Mouse (Mus musculus) megakaryocyte, embryonic 14.5 days (primary cell): Measurements from ENCODE around the gene Praf2. TPM values are rescaled to one million over a fixed set of nuclear protein-coding genes. Genes with fewer than 3 reads are reported as not detected.
A peak's percentile ranks its signal among the peaks of the same experiment; 100 is the strongest.

Experiments
- H3K27me3 ChIP-seq: replicated peaks from 2 replicates; pipeline ENCODE3; 2012; ENCODE audit warnings: inconsistent platforms
- H3K36me3 ChIP-seq: replicated peaks from 2 replicates; pipeline ENCODE3; 2012; ENCODE audit warnings: low read length, inconsistent platforms, mixed read lengths
- H3K4me1 ChIP-seq: 2 replicates; pipeline ENCODE4 v1.6.1; 2012; ENCODE audit warnings: inconsistent platforms
- H3K4me3 ChIP-seq: replicated peaks from 2 replicates; pipeline ENCODE3; 2012; ENCODE audit warnings: moderate library complexity, mild to moderate bottlenecking, inconsistent platforms
- H3K9me3 ChIP-seq: 2 replicates; pipeline ENCODE4 v1.6.1; 2012; ENCODE audit warnings: inconsistent platforms
- FLI1 ChIP-seq: IDR thresholded peaks from 2 replicates; pipeline ENCODE4 v1.6.1; 2012; ENCODE audit warnings: low read length, inconsistent platforms, mixed read lengths
- GATA1 ChIP-seq: IDR thresholded peaks from 3 replicates; pipeline ENCODE4 v1.6.1; 2012; ENCODE audit warnings: mixed read lengths, low read length, inconsistent platforms, borderline replicate concordance
- polyA plus RNA-seq: library from polyadenylated mRNA; stranded (reverse); fragments of >175 nt; gene quantifications from 2 replicates; pipeline ENCODE4 v1.2.3, GENCODE M21; 2012; ENCODE audit warnings: low replicate concordance; ENCODE audit not compliant: insufficient read depth

Praf2 gene
- polyA plus RNA-seq, 1 experiment: 28.2 TPM

DNA sequence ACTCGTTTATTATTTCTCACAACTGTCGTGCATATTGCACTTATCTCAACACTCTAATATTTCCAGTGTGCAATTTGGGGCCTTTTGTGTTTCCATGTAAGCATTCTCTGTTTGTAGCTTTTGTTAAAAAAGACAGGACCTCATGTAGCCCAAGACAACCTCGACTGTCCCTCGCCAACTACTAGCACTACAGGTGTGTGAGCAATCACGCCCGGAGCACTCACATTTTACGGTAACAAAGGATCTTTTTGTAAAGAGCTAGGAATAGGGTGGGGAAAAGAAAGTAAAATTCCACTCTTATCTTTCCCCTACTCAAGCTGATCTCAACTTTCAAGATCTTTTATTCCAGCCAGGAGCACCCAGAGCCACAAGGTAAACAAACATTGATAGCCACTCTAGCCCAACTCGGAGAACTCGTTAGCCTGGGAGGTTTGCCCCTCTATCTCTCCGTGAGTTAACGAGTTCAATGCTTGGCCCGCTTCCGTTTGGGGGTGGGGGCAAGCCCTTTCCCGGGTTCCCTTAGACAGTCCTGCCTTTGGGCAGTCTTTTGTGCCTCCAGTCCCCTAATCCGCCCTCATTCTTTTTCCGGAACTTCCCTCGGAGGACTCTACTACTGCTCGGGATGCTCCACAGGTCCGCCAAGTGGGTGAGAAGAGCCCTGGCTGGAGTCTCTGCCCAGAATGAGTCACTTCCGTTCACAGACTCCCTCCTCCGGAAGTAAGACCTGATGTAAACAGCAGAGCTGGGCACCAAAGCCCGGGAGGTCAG, 6.5 kb upstream of the Praf2 start, which contains the start of gene Gm45208:
Gene Gm45208 (plus strand): TSS at position 732 of the 768 bp plus-strand sequence.
- H3K36me3 ChIP-seq: peaks cover 34% of the 10 kb centered on the region
- H3K27me3 ChIP-seq: no peaks in the 10 kb centered on the region
- no peak for TF ChIP-seq FLI1
- H3K4me3 ChIP-seq: peak within 1 kb of the TSS; percentile 95
- peaks cover 26% of the 10 kb centered on the region for H3K4me1 ChIP-seq
- H3K9me3 ChIP-seq: no peaks in the 10 kb centered on the region

DNA sequence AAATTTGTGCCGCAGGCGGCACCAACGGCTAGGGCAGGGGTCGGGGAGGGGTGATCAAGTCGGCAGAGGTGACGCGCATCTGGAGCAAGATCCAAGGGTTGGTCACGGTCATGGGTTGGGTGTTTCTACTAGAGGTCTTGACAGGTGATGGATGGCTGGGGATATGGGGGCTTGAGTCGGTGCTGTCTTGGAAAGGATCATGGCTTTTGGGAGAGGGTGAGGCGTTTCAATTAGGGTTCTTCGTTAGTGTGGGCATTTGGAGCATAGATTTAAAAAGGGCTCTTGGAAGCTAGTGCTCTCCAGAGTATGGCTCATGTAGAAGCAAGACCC, 6.0 kb upstream of the Praf2 start:
- TF ChIP-seq FLI1 (no peak), GATA1 (no peak)
- Histone ChIP-seq H3K9me3 (no peaks in the 10 kb centered on the region), H3K4me3 (peak overlapping the region; percentile 95), H3K4me1 (peaks cover 31% of the 10 kb centered on the region), H3K36me3 (peaks cover 40% of the 10 kb centered on the region), H3K27me3 (no peaks in the 10 kb centered on the region)

DNA sequence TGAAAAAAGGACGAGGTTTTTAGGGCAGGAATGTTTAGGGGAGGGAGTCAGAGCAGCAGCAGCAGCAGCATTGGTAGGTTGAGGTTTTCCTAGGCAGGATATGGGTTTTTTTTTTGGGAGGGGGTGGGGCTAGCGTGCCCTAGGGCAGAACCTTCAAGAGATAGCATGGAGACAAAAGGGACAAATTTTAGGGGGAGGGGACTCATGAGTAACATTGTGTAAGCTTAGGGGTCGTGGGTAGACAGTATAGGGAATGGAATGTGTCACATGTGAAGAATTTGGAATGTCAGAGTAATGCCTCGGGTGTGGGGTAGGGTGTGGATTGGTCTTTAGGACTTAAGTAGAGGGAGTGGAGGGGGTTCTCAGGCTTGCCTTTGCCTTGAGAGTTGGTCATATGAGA, 5.5 kb upstream of the Praf2 start:
- no peak for TF ChIP-seq GATA1
- TF ChIP-seq FLI1: no peak
- H3K4me1 ChIP-seq: peaks cover 36% of the 10 kb centered on the region
- H3K9me3 ChIP-seq: no peaks in the 10 kb centered on the region
- H3K4me3 ChIP-seq: peak overlapping the region; percentile 95
- peaks cover 44% of the 10 kb centered on the region for H3K36me3 ChIP-seq
- H3K27me3 ChIP-seq: no peaks in the 10 kb centered on the region

DNA sequence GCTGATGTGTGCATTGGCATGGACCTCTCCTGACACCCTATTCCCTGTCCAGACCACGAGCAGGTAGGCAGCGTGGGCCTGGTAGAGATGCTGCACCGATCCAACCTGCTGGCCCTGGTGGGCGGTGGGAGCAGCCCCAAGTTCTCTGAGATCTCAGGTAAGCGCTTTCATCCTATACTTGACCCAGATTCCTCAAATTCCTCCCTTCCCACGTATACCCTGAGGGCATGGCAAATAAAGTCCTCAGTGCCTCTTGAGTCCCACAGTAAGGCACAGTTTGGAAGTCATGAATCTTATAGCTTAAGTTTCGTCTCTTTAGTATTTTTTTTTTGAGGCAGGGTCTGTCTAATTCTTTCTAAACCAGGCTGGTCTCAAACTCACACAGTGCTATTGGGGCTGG, 4.1 kb upstream of the Praf2 start:
- TF ChIP-seq FLI1: no peak
- no peak for TF ChIP-seq GATA1

GRCm38 (mm10) chrX:7725841-7726240, 2.4 kb upstream of the Praf2 start:
- Histone ChIP-seq H3K27me3 (no peaks in the 10 kb centered on the region), H3K36me3 (peaks cover 46% of the 10 kb centered on the region), H3K4me3 (no peak overlapping the region), H3K9me3 (no peaks in the 10 kb centered on the region), H3K4me1 (peaks cover 52% of the 10 kb centered on the region)
- no peak for TF ChIP-seq FLI1

More for the DNA sequence above, 4.1 kb upstream of the Praf2 start:
- no peaks in the 10 kb centered on the region for H3K27me3 ChIP-seq
- peaks cover 47% of the 10 kb centered on the region for H3K4me1 ChIP-seq
- H3K36me3 ChIP-seq: peaks cover 46% of the 10 kb centered on the region
- no peaks in the 10 kb centered on the region for H3K9me3 ChIP-seq
- H3K4me3 ChIP-seq: peak overlapping the region; percentile 79

- Histone ChIP-seq H3K36me3 (peaks cover 46% of the 10 kb centered on the region), H3K4me1 (peaks cover 52% of the 10 kb centered on the region), H3K9me3 (no peaks in the 10 kb centered on the region), H3K27me3 (no peaks in the 10 kb centered on the region), H3K4me3 (no peak overlapping the region)
- TF ChIP-seq GATA1 (no peak), FLI1 (no peak)
Measured at GRCm38 (mm10) chrX:7727176-7727575, 1.1 kb upstream of the Praf2 start.

DNA sequence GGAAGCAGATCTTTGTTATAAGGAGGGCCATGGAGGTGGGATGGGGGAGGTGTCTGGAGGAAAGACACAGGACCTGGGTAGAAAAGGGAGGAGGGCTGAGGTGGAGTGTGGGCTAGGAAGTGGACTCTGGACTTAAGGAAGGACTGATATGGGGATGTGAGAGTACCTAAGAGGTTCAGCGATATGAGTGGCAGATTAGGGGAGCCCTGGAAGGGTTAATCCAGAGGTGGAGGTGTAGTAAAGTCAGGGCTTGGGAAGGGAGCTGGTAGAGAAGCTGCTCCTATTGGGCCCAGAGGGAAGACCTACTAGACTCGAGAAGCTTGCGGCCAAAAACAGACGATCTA, 655 bp downstream of the Praf2 start:
- H3K4me3 ChIP-seq: peak overlapping the region; percentile 91
- no peak for TF ChIP-seq FLI1
- TF ChIP-seq GATA1: no peak
- peaks cover 41% of the 10 kb centered on the region for H3K4me1 ChIP-seq
- no peaks in the 10 kb centered on the region for H3K27me3 ChIP-seq
- H3K9me3 ChIP-seq: no peaks in the 10 kb centered on the region
- H3K36me3 ChIP-seq: peaks cover 38% of the 10 kb centered on the region

- no peaks in the 10 kb centered on the region for H3K27me3 ChIP-seq
- H3K4me1 ChIP-seq: peaks cover 17% of the 10 kb centered on the region; the same call in 1 of the 2 replicates
- no peaks in the 10 kb centered on the region for H3K9me3 ChIP-seq
- H3K4me3 ChIP-seq: peak overlapping the region; percentile 83
- H3K36me3 ChIP-seq: no peaks in the 10 kb centered on the region
- TF ChIP-seq FLI1 (no peak), GATA1 (no peak)
Measured at GRCm38 (mm10) chrX:7733571-7734156, 5.4 kb downstream of the Praf2 start.

GRCm38 (mm10) chrX:7739336-7740081, 11.3 kb downstream of the Praf2 start:
- Histone ChIP-seq H3K36me3 (no peaks in the 10 kb centered on the region), H3K9me3 (no peaks in the 10 kb centered on the region), H3K4me1 (0 out of 2 replicates have a peak, but pooled peaks cover 8% of the 10 kb centered on the region), H3K27me3 (no peaks in the 10 kb centered on the region), H3K4me3 (no peak overlapping the region)
- no peak for TF ChIP-seq FLI1
- TF ChIP-seq GATA1: no peak
